Mouse (Mus musculus) gastrocnemius, postnatal 14 days (tissue): Measurements from ENCODE around the gene Dnajc6. TPM values are rescaled to one million over a fixed set of nuclear protein-coding genes. Genes with fewer than 3 reads are reported as not detected.

Experiments
- DNase-seq: peaks from one replicate; pipeline ENCODE4 v3.0.0; 2021; ENCODE audit warnings: mixed read lengths
- intact Hi-C: fragments of 180-260 bp; cut with DNase I; formaldehyde crosslinking; loops from one replicate; pipeline ENCODE4 v1.15.1; 2025; ENCODE audit warnings: low total_unique reads
- total RNA-seq, 2 experiments: library from RNA; stranded (reverse); gene quantifications; 2 replicates each; pipeline ENCODE4 v1.2.3; 2021

The Dnajc6 gene
- total RNA-seq, 2 experiments from 2014 or later = 0.62 to 0.64 TPM

GRCm38 (mm10) chr4:101616520-101616919 is 120.1 kb downstream of the Dnajc6 start:
- no peak for DNase-seq
- intact Hi-C loops = no loop called here

DNA sequence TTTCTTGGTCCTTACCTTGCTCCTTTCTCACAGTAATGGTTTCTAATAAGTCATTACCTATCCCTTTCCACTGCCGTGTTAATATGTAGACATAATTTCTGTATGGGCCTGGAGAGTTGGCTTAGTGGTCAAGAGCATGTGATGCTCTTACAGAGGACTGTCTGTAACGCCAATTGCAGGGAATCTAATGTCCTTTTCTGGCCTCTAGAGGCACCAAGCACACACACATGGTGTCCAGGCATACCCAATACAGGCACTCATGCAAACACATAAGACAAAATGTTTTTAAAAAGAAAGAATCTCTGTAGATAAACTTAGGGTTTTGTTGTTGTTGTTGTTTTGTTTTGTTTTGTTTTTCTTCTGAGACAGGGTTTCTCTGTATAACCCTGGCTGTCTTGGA is 121.3 kb downstream of the Dnajc6 start:
- no peak for DNase-seq
- intact Hi-C loops = no loop called here

- no peak for DNase-seq
- intact Hi-C loops = no loop called here
These were observed 123.8 kb downstream of the Dnajc6 start for GRCm38 (mm10) chr4:101620206-101620605.

DNA sequence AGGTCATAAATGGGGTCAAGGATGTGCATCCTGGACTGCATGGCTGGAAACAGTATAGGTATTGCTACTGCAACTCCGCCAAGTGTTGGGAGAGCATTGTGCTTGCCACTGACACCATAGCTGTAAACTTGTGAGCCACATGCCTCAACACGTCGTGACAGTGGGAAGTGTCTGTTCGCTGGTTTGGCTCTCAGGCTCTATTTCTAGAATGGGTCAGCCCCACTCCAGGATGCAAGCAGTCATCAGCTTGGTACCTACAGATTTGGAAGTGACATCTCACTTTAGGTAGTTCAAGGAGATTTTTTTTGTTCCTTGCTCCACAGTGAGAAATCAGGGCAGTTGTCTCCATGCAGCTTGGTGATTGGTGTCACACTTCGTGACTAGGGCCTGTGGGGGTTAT is 124.8 kb downstream of the Dnajc6 start:
- intact Hi-C loops = no loop called here
- DNase-seq = no peak

GRCm38 (mm10) chr4:101625278-101625677 is 128.8 kb downstream of the Dnajc6 start:
- no peak for DNase-seq
- intact Hi-C loops = no loop called here

GRCm38 (mm10) chr4:101635596-101635995 is 139.1 kb downstream of the Dnajc6 start:
- no peak for DNase-seq
- intact Hi-C loops = no loop called here

DNA sequence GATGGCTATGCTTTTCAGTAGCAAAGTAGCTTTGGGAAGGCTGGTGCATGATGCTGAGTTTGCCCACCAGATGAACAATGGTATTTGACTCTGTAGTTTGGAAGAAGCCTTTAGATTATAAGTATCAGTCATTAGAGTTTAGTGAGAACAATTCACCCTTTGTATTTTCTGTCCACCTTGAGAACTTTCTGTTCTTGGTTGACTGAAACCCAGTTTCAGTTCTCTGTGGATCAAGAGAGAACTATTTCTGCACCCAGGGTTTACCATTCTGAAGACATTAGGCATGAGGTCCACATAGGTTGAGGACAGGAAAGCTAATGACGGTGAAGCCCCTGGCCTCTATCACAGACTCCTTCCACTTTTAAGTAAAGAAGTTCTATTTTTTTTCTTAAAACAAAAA is 141.0 kb downstream of the Dnajc6 start:
- DNase-seq = no peak
- intact Hi-C loops = no loop called here

DNA sequence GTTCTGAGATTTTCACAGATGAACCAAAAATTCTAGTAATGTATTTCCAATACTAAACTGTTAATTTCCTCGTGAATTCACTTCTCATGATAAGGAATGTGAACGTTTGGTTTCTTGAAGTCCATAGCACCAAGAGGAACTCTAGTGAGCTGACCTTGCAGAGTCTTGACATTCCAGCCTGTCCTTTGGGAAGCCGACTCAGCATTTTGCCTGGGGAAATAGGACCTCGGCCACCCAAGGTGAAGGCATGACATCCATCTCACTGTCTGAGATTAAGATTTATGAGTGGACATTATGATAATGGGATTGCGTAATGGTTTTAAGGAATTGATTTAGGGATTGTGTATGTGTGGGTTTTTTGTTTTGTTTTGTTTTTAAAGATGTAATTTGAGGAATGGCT is 144.2 kb downstream of the Dnajc6 start:
- intact Hi-C loops = no loop called here
- no peak for DNase-seq

DNA sequence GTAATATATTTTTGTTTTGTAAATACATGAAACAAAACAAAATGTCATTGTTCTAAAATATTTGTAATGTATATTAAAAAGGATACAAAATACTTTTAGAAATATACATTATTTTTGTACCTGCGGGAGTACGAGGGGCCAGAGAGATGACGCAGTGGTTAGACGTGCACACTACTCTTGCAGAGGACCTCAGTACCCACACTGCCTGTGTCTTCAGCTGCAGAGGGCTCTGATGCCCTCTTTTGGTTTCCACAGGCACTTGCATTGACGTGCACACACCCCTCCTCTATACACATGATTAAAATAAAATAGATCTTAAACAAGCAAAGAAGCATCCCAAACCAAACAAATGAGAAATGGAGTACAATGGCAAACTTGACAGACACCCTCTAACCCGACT is 146.3 kb downstream of the Dnajc6 start:
- DNase-seq = no peak
- intact Hi-C loops = no loop called here

- intact Hi-C loops = no loop called here
- no peak for DNase-seq
These were observed 146.8 kb downstream of the Dnajc6 start for GRCm38 (mm10) chr4:101643216-101643615.

GRCm38 (mm10) chr4:101646857-101647195 is 150.4 kb downstream of the Dnajc6 start:
- intact Hi-C loops = no loop called here
- no peak for DNase-seq

GRCm38 (mm10) chr4:101647196-101647905 is 150.9 kb downstream of the Dnajc6 start, which contains the start of gene Leprot:
TSS of gene Leprot (plus strand) at chr4:101647718.
- intact Hi-C loops = no loop called here
- peak; percentile 99 for DNase-seq

DNA sequence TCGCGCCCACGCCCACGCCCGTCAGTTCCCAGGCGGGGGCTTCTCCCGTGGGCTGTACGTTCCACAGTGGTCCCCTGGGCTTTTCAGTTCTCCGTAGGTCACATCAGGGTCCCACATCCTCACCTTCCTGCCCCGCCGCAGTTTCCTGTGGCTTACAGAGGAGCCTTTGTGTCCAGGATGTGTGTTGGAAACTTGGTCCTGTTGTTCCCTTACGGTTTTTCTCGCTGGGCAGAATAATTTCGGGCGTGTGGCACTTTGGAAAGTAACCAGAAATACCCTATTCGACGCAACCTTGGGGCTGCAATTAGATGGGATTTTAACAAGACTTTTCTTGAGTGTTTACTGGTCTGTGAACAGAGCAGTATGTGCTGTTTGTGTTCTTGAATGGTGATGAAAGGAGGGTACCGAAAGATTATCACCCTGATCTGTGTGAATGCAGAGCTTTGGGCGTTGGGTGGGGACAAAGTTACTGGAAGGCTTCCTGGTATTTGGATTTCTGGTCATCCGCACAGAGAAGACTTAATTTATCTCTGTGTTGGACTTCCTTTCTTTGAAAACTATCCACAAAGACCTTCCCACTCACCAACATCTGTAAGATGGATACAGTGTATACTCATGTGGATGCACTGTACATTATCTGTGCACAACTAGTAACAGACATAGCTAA is 151.7 kb downstream of the Dnajc6 start:
- DNase-seq = no peak
- intact Hi-C loops = no loop called here

DNA sequence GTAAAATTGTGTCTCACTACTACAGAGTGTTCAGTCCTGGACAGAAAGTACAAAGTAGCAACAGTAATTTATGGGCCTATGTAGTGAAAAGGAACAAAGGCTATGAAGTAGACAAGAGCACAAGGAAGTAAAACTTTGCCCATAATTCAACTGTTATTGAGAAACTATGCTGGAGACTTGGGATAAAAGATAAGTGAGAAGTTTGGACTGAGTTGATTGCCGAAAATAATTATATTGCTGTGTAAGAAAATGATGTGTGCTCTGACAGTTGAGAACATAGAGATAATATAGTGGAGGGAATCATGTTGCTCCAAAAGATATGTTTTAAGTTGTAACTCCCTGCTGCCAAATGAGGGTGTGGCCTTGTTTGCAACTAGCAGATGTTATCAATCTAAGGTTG is 152.3 kb downstream of the Dnajc6 start:
- DNase-seq = no peak
- intact Hi-C loops = no loop called here

- intact Hi-C loops = no loop called here
- no peak for DNase-seq
These were observed 154.5 kb downstream of the Dnajc6 start for GRCm38 (mm10) chr4:101650961-101651360.

DNA sequence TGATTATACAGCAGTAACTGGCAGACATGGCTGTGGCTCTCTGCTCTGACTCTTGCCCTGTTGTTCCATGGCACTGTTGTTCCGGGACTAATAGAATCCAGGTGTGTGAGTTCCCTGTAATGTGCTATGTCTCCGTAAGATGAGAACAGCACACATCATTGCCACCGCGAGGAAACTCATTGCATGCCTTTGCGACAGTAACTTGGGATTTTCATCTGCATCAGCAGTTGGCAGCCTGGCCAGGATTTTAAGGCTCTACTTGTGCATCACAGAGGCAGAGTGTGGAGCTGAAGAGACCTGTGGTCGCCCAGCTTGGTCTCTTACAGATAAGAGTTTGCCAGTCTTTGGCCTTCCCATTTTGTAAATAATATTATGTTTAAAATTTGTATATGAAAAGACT is 157.8 kb downstream of the Dnajc6 start:
- intact Hi-C loops = no loop called here
- no peak for DNase-seq

DNA sequence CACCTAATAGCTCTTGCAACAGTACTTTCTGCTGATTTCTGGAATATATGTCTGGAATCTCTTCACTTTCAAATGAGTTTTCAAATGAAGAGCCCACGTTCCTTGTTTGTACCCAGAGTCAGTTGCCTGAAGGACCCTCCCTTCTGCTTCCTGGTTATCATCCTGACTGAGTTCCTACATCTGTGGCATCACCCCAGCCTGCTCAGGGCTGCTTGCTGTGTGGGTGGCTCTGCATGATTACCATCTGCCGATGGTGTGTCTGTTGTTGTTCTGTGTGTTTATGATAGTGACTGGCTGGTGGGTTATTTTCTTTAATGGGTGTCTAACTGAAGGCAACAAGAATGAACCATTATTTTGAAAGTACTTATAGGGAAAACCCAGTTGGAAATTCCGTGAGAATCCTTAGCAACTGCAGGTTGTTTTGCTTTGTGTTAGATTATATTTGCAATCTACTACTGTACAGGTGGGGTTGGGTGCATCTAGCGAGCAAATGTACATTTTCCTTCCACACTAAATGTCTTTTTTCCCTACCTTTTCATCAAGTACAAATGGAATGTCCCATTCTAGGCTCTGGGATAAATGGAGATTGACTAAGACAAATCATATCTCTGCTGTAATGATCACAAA is 158.5 kb downstream of the Dnajc6 start:
- DNase-seq = no peak
- intact Hi-C loops = loop anchor here (5.0 kb wide), 1 partner anchor 342 kb away; no protein-coding TSS in a partner anchor

GRCm38 (mm10) chr4:101655415-101655790 is 159.0 kb downstream of the Dnajc6 start:
- intact Hi-C loops = loop anchor here (5.0 kb wide), 1 partner anchor 342 kb away; no protein-coding TSS in a partner anchor
- no peak for DNase-seq

DNA sequence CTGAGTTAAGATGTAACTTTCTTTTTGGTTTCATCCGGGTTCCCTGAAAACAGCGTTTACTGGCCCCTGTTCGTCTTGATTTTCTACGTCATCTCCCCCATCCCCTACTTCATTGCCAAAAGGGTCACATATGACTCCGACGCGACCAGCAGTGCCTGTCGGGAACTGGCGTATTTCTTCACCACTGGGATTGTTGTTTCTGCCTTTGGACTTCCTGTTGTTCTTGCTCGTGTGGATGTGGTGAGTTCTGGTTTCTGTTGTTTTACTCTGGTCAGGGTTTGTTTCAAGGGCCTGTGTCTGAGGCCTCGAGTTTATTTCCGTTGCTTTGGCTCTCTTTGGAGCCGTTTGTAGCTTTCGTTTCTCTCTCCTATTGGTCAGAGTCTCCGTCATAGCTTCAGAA is 159.6 kb downstream of the Dnajc6 start:
- no peak for DNase-seq
- intact Hi-C loops = loop anchor here (5.0 kb wide), 1 partner anchor 341 kb away; no protein-coding TSS in a partner anchor

- intact Hi-C loops = loop anchor here (5.0 kb wide), 1 partner anchor 340 kb away; no protein-coding TSS in a partner anchor
- DNase-seq = no peak
These were observed 160.6 kb downstream of the Dnajc6 start for GRCm38 (mm10) chr4:101656956-101657570.
